Mouse (Mus musculus): ENCODE data around the gene Stim2. TPM values are rescaled to one million over a fixed set of nuclear protein-coding genes. Genes with fewer than 3 reads are reported as not detected.

Gene Stim2
- polyA plus RNA-seq, 1 experiment from 2014 or later, result 5.6 TPM

GRCm38 (mm10) chr5:53994576-53994975, 3.7 kb upstream of the Stim2 start:
- no peak for ATAC-seq (ENCODE audit: low read depth)
- WGBS (ENCODE audit: insufficient replicate concordance), result 39% methylated on average over 4 of the region's 4 CpGs

DNA sequence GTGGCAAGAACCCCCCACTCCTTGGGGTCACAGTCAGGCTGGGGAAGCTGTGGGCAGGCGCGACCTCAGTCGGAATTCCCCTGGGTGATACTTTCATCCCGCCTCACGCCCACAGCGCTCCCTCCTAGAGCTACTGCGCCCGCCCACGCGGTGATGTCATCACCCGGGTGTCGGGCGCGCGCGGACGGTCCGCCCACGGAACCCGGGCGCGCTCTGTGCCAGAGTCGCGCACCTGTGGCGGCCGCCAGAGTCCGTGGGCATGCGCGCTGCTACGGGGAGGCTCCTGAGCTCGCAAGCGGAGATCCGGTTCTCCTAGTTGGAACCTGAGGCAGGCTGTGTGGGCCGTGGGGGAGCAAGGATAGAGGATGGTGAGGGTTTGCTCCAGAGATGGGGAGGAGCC, 3.0 kb upstream of the Stim2 start:
- H3K4me3 ChIP-seq (replicated peaks), result peak overlapping the region; percentile 62
- no peak overlapping the region for H3K27ac ChIP-seq
- WGBS (ENCODE audit: insufficient replicate concordance), result 2% methylated on average over 34 of the region's 34 CpGs
- peaks cover 37% of the 10 kb centered on the region for H3K4me1 ChIP-seq (replicated peaks)
- H3K9me3 ChIP-seq (replicated peaks), result no peaks in the 10 kb centered on the region
- H3K9ac ChIP-seq, result peak overlapping the region; percentile 64
- ATAC-seq (ENCODE audit: low read depth) (0 out of 2 replicates have a peak, but pooled peaks have one; percentile 4), DNase-seq (peak; percentile 32)
- peak overlapping the region; percentile 83 for H3K4me2 ChIP-seq
- H3K27me3 ChIP-seq, result peaks cover 26% of the 10 kb centered on the region
- H3K36me3 ChIP-seq, result no peaks in the 10 kb centered on the region

More at GRCm38 (mm10) chr5:53994576-53994975, 3.7 kb upstream of the Stim2 start:
- no peak for DNase-seq
- H3K4me2 ChIP-seq, result peak overlapping the region; percentile 83
- no peaks in the 10 kb centered on the region for H3K9me3 ChIP-seq (replicated peaks)
- no peaks in the 10 kb centered on the region for H3K36me3 ChIP-seq
- no peak overlapping the region for H3K9ac ChIP-seq
- H3K27ac ChIP-seq, result no peak overlapping the region
- peaks cover 30% of the 10 kb centered on the region for H3K4me1 ChIP-seq (replicated peaks)
- H3K4me3 ChIP-seq (replicated peaks), result no peak overlapping the region
- H3K27me3 ChIP-seq, result peaks cover 28% of the 10 kb centered on the region

- 75% methylated on average over 6 of the region's 6 CpGs for WGBS (ENCODE audit: insufficient replicate concordance)
- H3K4me1 ChIP-seq (replicated peaks), result peaks cover 39% of the 10 kb centered on the region
- H3K4me2 ChIP-seq, result no peak overlapping the region
- no peak for DNase-seq
- peaks cover 26% of the 10 kb centered on the region for H3K27me3 ChIP-seq
- no peak overlapping the region for H3K4me3 ChIP-seq (replicated peaks)
- no peak for ATAC-seq (ENCODE audit: low read depth)
- no peak overlapping the region for H3K27ac ChIP-seq
- no peaks in the 10 kb centered on the region for H3K9me3 ChIP-seq (replicated peaks)
- H3K36me3 ChIP-seq, result no peaks in the 10 kb centered on the region
- H3K9ac ChIP-seq, result no peak overlapping the region
Observed at GRCm38 (mm10) chr5:53996822-53997221, 1.5 kb upstream of the Stim2 start.

DNA sequence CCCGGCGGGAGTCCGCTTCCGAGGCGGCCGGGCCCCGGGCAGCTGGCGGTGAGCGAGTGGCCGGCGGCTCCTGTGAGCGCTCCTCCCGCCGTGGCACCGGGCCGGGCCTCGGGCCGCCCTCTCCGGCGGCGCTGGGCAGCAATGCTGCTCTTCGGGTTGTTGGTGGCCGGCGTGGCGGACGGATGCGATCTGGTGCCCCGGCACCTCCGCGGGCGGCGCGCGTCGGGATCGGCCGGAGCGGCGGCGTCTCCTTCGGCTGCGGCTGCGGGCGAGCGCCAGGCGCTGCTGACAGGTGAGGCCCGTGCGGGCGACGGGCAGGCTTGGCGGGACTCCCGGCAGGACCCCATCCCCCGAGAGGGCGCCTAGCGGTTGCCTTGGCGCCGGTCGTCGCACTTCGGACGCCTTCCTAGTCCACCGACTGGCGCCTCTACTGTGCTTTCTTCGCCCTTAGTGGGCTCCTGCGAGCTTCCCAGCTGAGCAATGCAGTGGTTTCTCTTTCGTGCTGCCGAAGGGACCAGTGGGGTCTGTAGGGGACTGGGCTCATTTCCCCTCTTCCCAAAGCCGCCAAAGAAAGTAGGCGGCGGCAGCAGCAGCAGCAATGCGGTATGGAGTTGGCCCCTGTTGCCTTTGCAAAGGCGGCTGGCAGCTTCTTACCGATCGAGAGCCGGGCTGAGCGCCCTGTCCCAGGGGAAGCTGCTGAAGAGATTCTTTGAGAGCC, 603 bp downstream of the Stim2 start:
- WGBS (ENCODE audit: insufficient replicate concordance), result under 1% methylated on average over 67 of the region's 76 CpGs

DNA sequence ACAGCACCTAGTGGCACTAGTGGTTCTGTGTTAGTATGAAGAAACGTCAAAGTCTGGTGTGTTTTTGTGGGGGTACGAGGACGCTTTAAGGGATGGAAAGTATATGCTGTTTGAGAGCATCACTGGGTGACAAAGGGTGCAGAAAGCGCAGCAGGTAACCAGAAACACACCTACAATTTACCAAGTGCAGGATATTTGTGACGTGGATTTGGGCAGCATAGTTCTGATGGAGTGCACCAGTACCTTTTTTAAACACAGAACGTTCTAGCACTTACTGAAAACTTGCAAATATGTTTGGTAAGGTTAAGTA, 1.1 kb downstream of the Stim2 start:
- ATAC-seq (ENCODE audit: low read depth), result no peak
- peaks cover 37% of the 10 kb centered on the region for H3K4me1 ChIP-seq (replicated peaks)
- H3K4me2 ChIP-seq, result peak overlapping the region; percentile 96
- H3K9me3 ChIP-seq (replicated peaks), result no peaks in the 10 kb centered on the region
- H3K4me3 ChIP-seq (replicated peaks), result peak overlapping the region; percentile 88
- H3K27ac ChIP-seq, result peak overlapping the region; percentile 81
- peaks cover 16% of the 10 kb centered on the region for H3K27me3 ChIP-seq
- no peak for DNase-seq
- under 1% methylated on average over 6 of the region's 6 CpGs for WGBS (ENCODE audit: insufficient replicate concordance)
- H3K9ac ChIP-seq, result peak overlapping the region; percentile 89
- no peaks in the 10 kb centered on the region for H3K36me3 ChIP-seq

More for the DNA sequence above, 603 bp downstream of the Stim2 start:
- DNase-seq (peak; percentile 45), ATAC-seq (ENCODE audit: low read depth) (peak; percentile 60)
- Histone ChIP-seq H3K27ac (peak overlapping the region; percentile 81), H3K9me3 (replicated peaks) (no peaks in the 10 kb centered on the region), H3K27me3 (peaks cover 20% of the 10 kb centered on the region), H3K4me1 (replicated peaks) (peaks cover 39% of the 10 kb centered on the region), H3K4me2 (peak overlapping the region; percentile 96), H3K9ac (peak overlapping the region; percentile 89), H3K36me3 (no peaks in the 10 kb centered on the region), H3K4me3 (replicated peaks) (peak overlapping the region; percentile 88)

GRCm38 (mm10) chr5:53999831-54000230, 1.5 kb downstream of the Stim2 start:
- ATAC-seq (ENCODE audit: low read depth), result no peak
- no peaks in the 10 kb centered on the region for H3K36me3 ChIP-seq
- H3K27me3 ChIP-seq, result peaks cover 12% of the 10 kb centered on the region
- H3K4me2 ChIP-seq, result peak overlapping the region; percentile 96
- H3K4me1 ChIP-seq (replicated peaks), result peaks cover 33% of the 10 kb centered on the region
- WGBS (ENCODE audit: insufficient replicate concordance), result 6% methylated on average over 2 of the region's 2 CpGs
- H3K27ac ChIP-seq, result no peak overlapping the region
- H3K9me3 ChIP-seq (replicated peaks), result no peaks in the 10 kb centered on the region
- no peak for DNase-seq
- peak overlapping the region; percentile 88 for H3K4me3 ChIP-seq (replicated peaks)
- H3K9ac ChIP-seq, result peak overlapping the region; percentile 89

DNA sequence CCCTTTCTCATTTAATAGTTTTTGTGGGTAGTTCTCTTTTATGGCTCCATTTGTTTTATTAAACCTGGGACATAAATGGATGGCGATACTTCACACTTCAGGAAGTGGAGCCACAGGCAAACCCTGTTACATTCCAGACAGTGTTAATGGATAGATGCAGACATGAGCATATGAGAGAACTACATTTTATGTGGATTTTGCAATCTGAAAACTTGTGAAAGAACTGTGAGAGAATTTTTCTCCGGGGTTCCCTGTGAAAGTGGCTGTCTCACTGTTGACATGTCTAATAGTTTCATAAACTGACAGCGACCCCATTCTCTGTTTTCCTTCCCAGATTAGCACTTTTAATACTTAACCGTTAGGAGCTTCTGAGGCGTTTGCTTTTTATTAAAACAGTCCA, 2.7 kb downstream of the Stim2 start:
- Histone ChIP-seq H3K36me3 (no peaks in the 10 kb centered on the region), H3K27ac (no peak overlapping the region), H3K27me3 (peaks cover under 1% of the 10 kb centered on the region; the same call in 1 of the 2 replicates), H3K9me3 (replicated peaks) (no peaks in the 10 kb centered on the region), H3K9ac (no peak overlapping the region), H3K4me2 (no peak overlapping the region), H3K4me1 (replicated peaks) (peaks cover 29% of the 10 kb centered on the region), H3K4me3 (replicated peaks) (no peak overlapping the region)
- ATAC-seq (ENCODE audit: low read depth) (no peak), DNase-seq (no peak)
- WGBS (ENCODE audit: insufficient replicate concordance), result 65% methylated on average over 5 of the region's 5 CpGs

GRCm38 (mm10) chr5:54005111-54005864, 7.0 kb downstream of the Stim2 start:
- 65% methylated on average over 2 of the region's 2 CpGs for whole genome bisulfite sequencing (ENCODE audit: insufficient replicate concordance)
- no peaks in the 10 kb centered on the region for H3K9me3 ChIP-seq (replicated peaks)
- no peaks in the 10 kb centered on the region for H3K27me3 ChIP-seq
- no peak overlapping the region for H3K4me2 ChIP-seq
- ATAC-seq (ENCODE audit: low read depth) (no peak), DNase-seq (no peak)
- no peak overlapping the region for H3K9ac ChIP-seq
- H3K4me1 ChIP-seq (replicated peaks), result peaks cover 21% of the 10 kb centered on the region
- no peaks in the 10 kb centered on the region for H3K36me3 ChIP-seq
- H3K4me3 ChIP-seq (replicated peaks), result no peak overlapping the region
- no peak overlapping the region for H3K27ac ChIP-seq

DNA sequence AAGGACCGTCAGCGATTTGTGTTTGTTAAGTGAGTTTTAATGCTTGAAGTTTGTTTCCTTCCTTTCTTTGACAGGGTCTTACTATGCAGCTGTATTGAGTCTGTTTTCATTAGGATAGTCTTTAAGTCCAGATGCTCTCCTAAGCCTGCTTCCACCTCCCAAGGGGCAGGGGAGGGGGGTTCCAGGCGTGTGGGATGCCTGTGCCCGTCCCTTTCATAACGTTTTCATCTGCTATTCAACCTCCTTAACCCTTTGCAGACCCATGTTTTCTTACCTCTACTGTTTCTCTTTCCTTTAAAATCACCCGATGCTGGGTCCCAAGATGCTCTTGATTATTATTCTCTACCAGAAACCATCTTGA, 7.5 kb downstream of the Stim2 start:
- Histone ChIP-seq H3K4me3 (replicated peaks) (no peak overlapping the region), H3K4me1 (replicated peaks) (peaks cover 19% of the 10 kb centered on the region), H3K9ac (no peak overlapping the region), H3K27ac (no peak overlapping the region), H3K9me3 (replicated peaks) (no peaks in the 10 kb centered on the region), H3K4me2 (no peak overlapping the region), H3K36me3 (no peaks in the 10 kb centered on the region), H3K27me3 (no peaks in the 10 kb centered on the region)
- DNase-seq, result no peak
- ATAC-seq (ENCODE audit: low read depth), result no peak
- WGBS (ENCODE audit: insufficient replicate concordance), result 57% methylated on average over 6 of the region's 6 CpGs

GRCm38 (mm10) chr5:54006845-54007244, 8.5 kb downstream of the Stim2 start:
- DNase-seq (no peak), ATAC-seq (ENCODE audit: low read depth) (peak; percentile 66)
- no peak overlapping the region for H3K4me3 ChIP-seq (replicated peaks)
- 59% methylated on average over 1 of the region's 1 CpGs for WGBS (ENCODE audit: insufficient replicate concordance)
- H3K36me3 ChIP-seq, result no peaks in the 10 kb centered on the region
- H3K4me1 ChIP-seq (replicated peaks), result peaks cover 19% of the 10 kb centered on the region
- no peak overlapping the region for H3K9ac ChIP-seq
- no peaks in the 10 kb centered on the region for H3K27me3 ChIP-seq
- no peak overlapping the region for H3K4me2 ChIP-seq
- no peaks in the 10 kb centered on the region for H3K9me3 ChIP-seq (replicated peaks)
- H3K27ac ChIP-seq, result no peak overlapping the region

GRCm38 (mm10) chr5:54007617-54008016, 9.3 kb downstream of the Stim2 start:
- ATAC-seq (ENCODE audit: low read depth), result no peak
- H3K9ac ChIP-seq, result no peak overlapping the region

More at GRCm38 (mm10) chr5:54007617-54008016, 9.3 kb downstream of the Stim2 start:
- DNase-seq, result no peak
- WGBS (ENCODE audit: insufficient replicate concordance), result 56% methylated on average over 6 of the region's 6 CpGs
- H3K36me3 ChIP-seq, result no peaks in the 10 kb centered on the region
- peaks cover 19% of the 10 kb centered on the region for H3K4me1 ChIP-seq (replicated peaks)
- H3K4me3 ChIP-seq (replicated peaks), result no peak overlapping the region
- H3K27me3 ChIP-seq, result no peaks in the 10 kb centered on the region
- no peaks in the 10 kb centered on the region for H3K9me3 ChIP-seq (replicated peaks)
- H3K27ac ChIP-seq, result no peak overlapping the region
- H3K4me2 ChIP-seq, result no peak overlapping the region

All from liver, embryonic 13.5 days (tissue).